Mouse (Mus musculus): ENCODE measurements around the gene Irf9. TPM values are rescaled to one million over a fixed set of nuclear protein-coding genes. Genes with fewer than 3 reads are reported as not detected.

Gene Irf9
- polyA plus RNA-seq, 1 experiment from 2014 or later, result 9.8 TPM

- Histone ChIP-seq H3K4me2 (ENCODE audit: low read length) (peak within 1 kb of the TSS; percentile 65), H3K27ac (replicated peaks in 1 of 2; ENCODE audit: control insufficient read depth in 1 of 2, insufficient read depth in 1 of 2, low read depth in 2 of 2, low read length in 2 of 2) (peak within 1 kb of the TSS; percentile 96 to 100), H3K9me3 (ENCODE audit: control insufficient read depth, low read length) (no peaks in the 10 kb centered on the region), H3K36me3 (ENCODE audit: control insufficient read depth, insufficient read depth, low read length) (peaks cover 28% of the 10 kb centered on the region), H3K4me1 (ENCODE audit: control insufficient read depth in 2 of 2, insufficient read depth in 2 of 2, low read length in 2 of 2) (peaks cover 7 to 13% of the 10 kb centered on the region in 2 experiments), H3K4me3 (ENCODE audit: control insufficient read depth in 1 of 2, insufficient read depth in 1 of 2, low read depth in 1 of 2, low read length in 2 of 2) (peak within 1 kb of the TSS; percentile 60 to 75), H3K27me3 (ENCODE audit: control insufficient read depth, insufficient read depth, low read length) (no peaks in the 10 kb centered on the region), H3K9ac (ENCODE audit: low read length) (peak within 1 kb of the TSS; percentile 92)
- WGBS, result under 1% methylated on average over 51 of the region's 51 CpGs
- peak; percentile 95 for ATAC-seq (ENCODE audit: insufficient number of reproducible peaks, insufficient read depth, low FRiP score, low read depth)
Measured at GRCm38 (mm10) chr14:55560202-55561073, 42.9 kb upstream of the Irf9 start, which contains the start of gene A730061H03Rik. Gene A730061H03Rik (minus strand): TSS chr14:55560406.

- Histone ChIP-seq H3K4me3 (ENCODE audit: control insufficient read depth in 1 of 2, insufficient read depth in 1 of 2, low read depth in 1 of 2, low read length in 2 of 2) (no peak overlapping the region), H3K36me3 (ENCODE audit: control insufficient read depth, insufficient read depth, low read length) (peaks cover 43% of the 10 kb centered on the region), H3K4me1 (ENCODE audit: control insufficient read depth in 2 of 2, insufficient read depth in 2 of 2, low read length in 2 of 2) (peaks cover 7 to 13% of the 10 kb centered on the region in 2 experiments), H3K27me3 (ENCODE audit: control insufficient read depth, insufficient read depth, low read length) (no peaks in the 10 kb centered on the region), H3K9me3 (ENCODE audit: control insufficient read depth, low read length) (no peaks in the 10 kb centered on the region), H3K9ac (ENCODE audit: low read length) (no peak overlapping the region), H3K4me2 (ENCODE audit: low read length) (no peak overlapping the region), H3K27ac (replicated peaks in 1 of 2; ENCODE audit: control insufficient read depth in 1 of 2, insufficient read depth in 1 of 2, low read depth in 2 of 2, low read length in 2 of 2) (no peak overlapping the region)
- WGBS, result 85% methylated on average over 10 of the region's 10 CpGs
- no peak for ATAC-seq (ENCODE audit: insufficient number of reproducible peaks, insufficient read depth, low FRiP score, low read depth)
Measured at GRCm38 (mm10) chr14:55561860-55562259, 41.5 kb upstream of the Irf9 start.

- Histone ChIP-seq H3K27me3 (ENCODE audit: control insufficient read depth, insufficient read depth, low read length) (no peaks in the 10 kb centered on the region), H3K9me3 (ENCODE audit: control insufficient read depth, low read length) (no peaks in the 10 kb centered on the region), H3K4me2 (ENCODE audit: low read length) (no peak overlapping the region), H3K36me3 (ENCODE audit: control insufficient read depth, insufficient read depth, low read length) (peaks cover 57% of the 10 kb centered on the region), H3K4me1 (ENCODE audit: control insufficient read depth in 2 of 2, insufficient read depth in 2 of 2, low read length in 2 of 2) (peaks cover 7 to 13% of the 10 kb centered on the region in 2 experiments), H3K9ac (ENCODE audit: low read length) (no peak overlapping the region), H3K27ac (replicated peaks in 1 of 2; ENCODE audit: control insufficient read depth in 1 of 2, insufficient read depth in 1 of 2, low read depth in 2 of 2, low read length in 2 of 2) (no peak overlapping the region), H3K4me3 (ENCODE audit: control insufficient read depth in 1 of 2, insufficient read depth in 1 of 2, low read depth in 1 of 2, low read length in 2 of 2) (no peak overlapping the region)
- WGBS, result 90% methylated on average over 11 of the region's 11 CpGs
- no peak for ATAC-seq (ENCODE audit: insufficient number of reproducible peaks, insufficient read depth, low FRiP score, low read depth)
Measured at GRCm38 (mm10) chr14:55563249-55563648, 40.1 kb upstream of the Irf9 start.

- Histone ChIP-seq H3K9me3 (ENCODE audit: control insufficient read depth, low read length) (no peaks in the 10 kb centered on the region), H3K27ac (replicated peaks in 1 of 2; ENCODE audit: control insufficient read depth in 1 of 2, insufficient read depth in 1 of 2, low read depth in 2 of 2, low read length in 2 of 2) (no peak overlapping the region), H3K4me3 (ENCODE audit: control insufficient read depth in 1 of 2, insufficient read depth in 1 of 2, low read depth in 1 of 2, low read length in 2 of 2) (no peak overlapping the region), H3K27me3 (ENCODE audit: control insufficient read depth, insufficient read depth, low read length) (no peaks in the 10 kb centered on the region), H3K4me2 (ENCODE audit: low read length) (no peak overlapping the region), H3K9ac (ENCODE audit: low read length) (no peak overlapping the region), H3K36me3 (ENCODE audit: control insufficient read depth, insufficient read depth, low read length) (peaks cover 75% of the 10 kb centered on the region), H3K4me1 (ENCODE audit: control insufficient read depth in 2 of 2, insufficient read depth in 2 of 2, low read length in 2 of 2) (peaks cover 7 to 13% of the 10 kb centered on the region in 2 experiments)
- 88% methylated on average over 3 of the region's 3 CpGs for WGBS
- no peak for ATAC-seq (ENCODE audit: insufficient number of reproducible peaks, insufficient read depth, low FRiP score, low read depth)
Measured at GRCm38 (mm10) chr14:55565748-55566147, 37.6 kb upstream of the Irf9 start.

GRCm38 (mm10) chr14:55567496-55567895 lies 35.9 kb upstream of the Irf9 start:
- H3K9me3 ChIP-seq (ENCODE audit: control insufficient read depth, low read length), result no peaks in the 10 kb centered on the region
- WGBS, result 87% methylated on average over 3 of the region's 3 CpGs
- H3K27ac ChIP-seq (replicated peaks in 1 of 2; ENCODE audit: control insufficient read depth in 1 of 2, insufficient read depth in 1 of 2, low read depth in 2 of 2, low read length in 2 of 2), result no peak overlapping the region
- H3K4me2 ChIP-seq (ENCODE audit: low read length), result no peak overlapping the region
- H3K4me1 ChIP-seq (ENCODE audit: control insufficient read depth in 2 of 2, insufficient read depth in 2 of 2, low read length in 2 of 2), result peaks cover 0 to 9% of the 10 kb centered on the region in 2 experiments; a peak in 2 of 4 replicates
- no peaks in the 10 kb centered on the region for H3K27me3 ChIP-seq (ENCODE audit: control insufficient read depth, insufficient read depth, low read length)
- H3K4me3 ChIP-seq (ENCODE audit: control insufficient read depth in 1 of 2, insufficient read depth in 1 of 2, low read depth in 1 of 2, low read length in 2 of 2), result no peak overlapping the region
- H3K9ac ChIP-seq (ENCODE audit: low read length), result no peak overlapping the region
- H3K36me3 ChIP-seq (ENCODE audit: control insufficient read depth, insufficient read depth, low read length), result peaks cover 72% of the 10 kb centered on the region
- ATAC-seq (ENCODE audit: insufficient number of reproducible peaks, insufficient read depth, low FRiP score, low read depth), result no peak

GRCm38 (mm10) chr14:55570588-55570987 lies 32.8 kb upstream of the Irf9 start:
- Histone ChIP-seq H3K4me3 (ENCODE audit: control insufficient read depth in 1 of 2, insufficient read depth in 1 of 2, low read depth in 1 of 2, low read length in 2 of 2) (no peak overlapping the region), H3K27ac (replicated peaks in 1 of 2; ENCODE audit: control insufficient read depth in 1 of 2, insufficient read depth in 1 of 2, low read depth in 2 of 2, low read length in 2 of 2) (peak overlapping the region in 1 of 2 experiments; percentile 41; a peak in 1 of 4 replicates), H3K4me1 (ENCODE audit: control insufficient read depth in 2 of 2, insufficient read depth in 2 of 2, low read length in 2 of 2) (peaks cover 8 to 22% of the 10 kb centered on the region in 2 experiments; a peak in 3 of 4 replicates), H3K9ac (ENCODE audit: low read length) (no peak overlapping the region), H3K4me2 (ENCODE audit: low read length) (no peak overlapping the region), H3K36me3 (ENCODE audit: control insufficient read depth, insufficient read depth, low read length) (peaks cover 45% of the 10 kb centered on the region), H3K27me3 (ENCODE audit: control insufficient read depth, insufficient read depth, low read length) (no peaks in the 10 kb centered on the region), H3K9me3 (ENCODE audit: control insufficient read depth, low read length) (no peaks in the 10 kb centered on the region)
- no peak; the same call in 1 of the 2 replicates for ATAC-seq (ENCODE audit: insufficient number of reproducible peaks, insufficient read depth, low FRiP score, low read depth)
- WGBS, result 71% methylated on average over 2 of the region's 2 CpGs

GRCm38 (mm10) chr14:55571760-55572159 lies 31.6 kb upstream of the Irf9 start:
- Histone ChIP-seq H3K36me3 (ENCODE audit: control insufficient read depth, insufficient read depth, low read length) (peaks cover 33% of the 10 kb centered on the region), H3K9me3 (ENCODE audit: control insufficient read depth, low read length) (no peaks in the 10 kb centered on the region), H3K27me3 (ENCODE audit: control insufficient read depth, insufficient read depth, low read length) (no peaks in the 10 kb centered on the region), H3K9ac (ENCODE audit: low read length) (no peak overlapping the region), H3K4me1 (ENCODE audit: control insufficient read depth in 2 of 2, insufficient read depth in 2 of 2, low read length in 2 of 2) (peaks cover 16 to 31% of the 10 kb centered on the region in 2 experiments; a peak in 3 of 4 replicates), H3K27ac (replicated peaks in 1 of 2; ENCODE audit: control insufficient read depth in 1 of 2, insufficient read depth in 1 of 2, low read depth in 2 of 2, low read length in 2 of 2) (no peak overlapping the region), H3K4me2 (ENCODE audit: low read length) (no peak overlapping the region), H3K4me3 (ENCODE audit: control insufficient read depth in 1 of 2, insufficient read depth in 1 of 2, low read depth in 1 of 2, low read length in 2 of 2) (no peak overlapping the region)
- no peak for ATAC-seq (ENCODE audit: insufficient number of reproducible peaks, insufficient read depth, low FRiP score, low read depth)
